Mouse (Mus musculus) bone marrow, adult 2 months (tissue): ENCODE measurements around the gene Terb1.

ENCODE experiments used
- CTCF ChIP-seq: fragments of 200-500 bp; IDR thresholded peaks from 2 replicates; pipeline ENCODE4 v1.5.1; 2011; ENCODE audit warnings: low read length, control low read depth; ENCODE audit not compliant: control insufficient read depth, insufficient read depth
- POLR2A ChIP-seq: fragments of 200-500 bp; IDR thresholded peaks from 2 replicates; pipeline ENCODE4 v1.6.1; 2011; ENCODE audit warnings: low read depth, mild to moderate bottlenecking, control low read depth, low read length, borderline replicate concordance; ENCODE audit not compliant: control insufficient read depth

- TF ChIP-seq POLR2A (no peak), CTCF (no peak)
Measured at GRCm38 (mm10) chr8:104413770-104414169, 95.9 kb downstream of the Terb1 start.
